Mouse (Mus musculus): ENCODE results near the gene Mttp.

Mttp gene

GRCm38 (mm10) chr3:138083073-138083637 is 61.6 kb downstream of the Mttp start:
- no peak for DNase-seq (ENCODE audit: extremely low spot score)

GRCm38 (mm10) chr3:138078701-138079100 is 66.1 kb downstream of the Mttp start:
- no peak for DNase-seq (ENCODE audit: extremely low spot score)

GRCm38 (mm10) chr3:138077476-138078340 is 67.1 kb downstream of the Mttp start:
- DNase-seq (ENCODE audit: extremely low spot score) = no peak

GRCm38 (mm10) chr3:138075209-138075608 is 69.6 kb downstream of the Mttp start:
- DNase-seq (ENCODE audit: extremely low spot score) = no peak

GRCm38 (mm10) chr3:138074214-138074613 is 70.6 kb downstream of the Mttp start:
- no peak for DNase-seq (ENCODE audit: extremely low spot score)

- no peak for DNase-seq (ENCODE audit: extremely low spot score)
Measured at GRCm38 (mm10) chr3:138071476-138072073, 73.2 kb downstream of the Mttp start.

GRCm38 (mm10) chr3:138071004-138071403 is 73.8 kb downstream of the Mttp start:
- DNase-seq (ENCODE audit: extremely low spot score) = no peak

- DNase-seq (ENCODE audit: extremely low spot score) = no peak
Measured at GRCm38 (mm10) chr3:138069756-138070511, 74.8 kb downstream of the Mttp start.

GRCm38 (mm10) chr3:138068103-138068502 is 76.7 kb downstream of the Mttp start:
- no peak for DNase-seq (ENCODE audit: extremely low spot score)

- DNase-seq (ENCODE audit: extremely low spot score) = no peak
Measured at GRCm38 (mm10) chr3:138067288-138067687, 77.5 kb downstream of the Mttp start, which contains the start of gene Gm5105. Gene Gm5105 (minus strand): TSS chr3:138067388.

GRCm38 (mm10) chr3:138066348-138066856 is 78.4 kb downstream of the Mttp start:
- no peak for DNase-seq (ENCODE audit: extremely low spot score)

GRCm38 (mm10) chr3:138065930-138066329 is 78.8 kb downstream of the Mttp start:
- DNase-seq (ENCODE audit: extremely low spot score) = no peak

- DNase-seq (ENCODE audit: extremely low spot score) = no peak
Measured at GRCm38 (mm10) chr3:138064732-138065645, 79.8 kb downstream of the Mttp start, which contains the start of gene 1110002E22Rik. Gene 1110002E22Rik (plus strand): TSS chr3:138065052.

GRCm38 (mm10) chr3:138063731-138064329 is 80.9 kb downstream of the Mttp start:
- no peak for DNase-seq (ENCODE audit: extremely low spot score)

- DNase-seq (ENCODE audit: extremely low spot score) = no peak
Measured at GRCm38 (mm10) chr3:138062673-138063072, 82.1 kb downstream of the Mttp start.

GRCm38 (mm10) chr3:138061205-138061911 is 83.4 kb downstream of the Mttp start:
- DNase-seq (ENCODE audit: extremely low spot score) = no peak

- no peak for DNase-seq (ENCODE audit: extremely low spot score)
Measured at GRCm38 (mm10) chr3:138060429-138060828, 84.3 kb downstream of the Mttp start.

GRCm38 (mm10) chr3:138058226-138058625 is 86.5 kb downstream of the Mttp start:
- DNase-seq (ENCODE audit: extremely low spot score) = no peak

GRCm38 (mm10) chr3:138056976-138057375 is 87.8 kb downstream of the Mttp start:
- no peak for DNase-seq (ENCODE audit: extremely low spot score)

GRCm38 (mm10) chr3:138053969-138054368 is 90.8 kb downstream of the Mttp start:
- no peak for DNase-seq (ENCODE audit: extremely low spot score)

All from embryo, embryonic 9.5 days (tissue).